Mouse (Mus musculus) hindbrain, embryonic 14.5 days (tissue): ENCODE data around the gene Taldo1. TPM values are rescaled to one million over a fixed set of nuclear protein-coding genes. Genes with fewer than 3 reads are reported as not detected.

ENCODE experiments used
- polyA plus RNA-seq: library from polyadenylated mRNA; unstranded; fragments of >200 nt; fragmentation: Nextera tagmentation; extraction: Ambion mirVana; gene quantifications from 2 replicates; pipeline ENCODE4 v1.2.1, GENCODE M21; 2014

The Taldo1 gene
- polyA plus RNA-seq, 1 experiment from 2014 or later: 271 TPM

Other genes with a start within 250 kb of the Taldo1 start
- gene Rnh1, start 219.3 kb upstream of the Taldo1 start, polyA plus RNA-seq: 53.5 and 56.1 TPM in 2 replicates
- gene Hras, start 198.2 kb upstream of the Taldo1 start, polyA plus RNA-seq: 168 and 187 TPM in 2 replicates
- 6.6 and 7.6 TPM in 2 replicates for gene Lrrc56, start 198.0 kb upstream of the Taldo1 start, polyA plus RNA-seq
- gene Lmntd2, start 178.1 kb upstream of the Taldo1 start, polyA plus RNA-seq: 0.20 and 0.66 TPM in 2 replicates
- 20.2 and 23.5 TPM in 2 replicates for gene Rassf7, start 176.3 kb upstream of the Taldo1 start, polyA plus RNA-seq
- gene Phrf1, start 163.4 kb upstream of the Taldo1 start, polyA plus RNA-seq: 61.8 and 63.5 TPM in 2 replicates
- 1.4 and 1.6 TPM in 2 replicates for gene Irf7, start 125.7 kb upstream of the Taldo1 start, polyA plus RNA-seq
- not detected in 2 replicates for gene Cdhr5, start 115.4 kb upstream of the Taldo1 start, polyA plus RNA-seq
- 3.2 and 4.1 TPM in 2 replicates for gene Sct, start 113.1 kb upstream of the Taldo1 start, polyA plus RNA-seq
- gene Drd4, start 100.2 kb upstream of the Taldo1 start, polyA plus RNA-seq: 0.65 and 0.88 TPM in 2 replicates
- gene Deaf1, start 64.5 kb upstream of the Taldo1 start, polyA plus RNA-seq: 187 TPM in 2 replicates
- gene Tmem80, start 64.5 kb upstream of the Taldo1 start, polyA plus RNA-seq: 24.7 and 32.6 TPM in 2 replicates
- 0.98 and 1.2 TPM in 2 replicates for gene Eps8l2, start 53.3 kb upstream of the Taldo1 start, polyA plus RNA-seq
- gene Gatd1, start 21.9 kb downstream of the Taldo1 start, polyA plus RNA-seq: 36.9 and 43.4 TPM in 2 replicates
- 46.9 and 50.3 TPM in 2 replicates for gene Cend1, start 37.3 kb downstream of the Taldo1 start, polyA plus RNA-seq
- gene Slc25a22, start 45.7 kb downstream of the Taldo1 start, polyA plus RNA-seq: 73.0 and 81.4 TPM in 2 replicates
- 3.1 and 4.2 TPM in 2 replicates for gene Pidd1, start 51.8 kb downstream of the Taldo1 start, polyA plus RNA-seq
- 669 and 782 TPM in 2 replicates for gene Rplp2, start 55.2 kb downstream of the Taldo1 start, polyA plus RNA-seq
- gene Pnpla2, start 63.0 kb downstream of the Taldo1 start, polyA plus RNA-seq: 15.3 and 18.4 TPM in 2 replicates
- 3.7 and 8.1 TPM in 2 replicates for gene Cracr2b, start 68.9 kb downstream of the Taldo1 start, polyA plus RNA-seq
- gene Cd151, start 75.2 kb downstream of the Taldo1 start, polyA plus RNA-seq: 47.0 and 50.4 TPM in 2 replicates
- gene Polr2l, start 82.9 kb downstream of the Taldo1 start, polyA plus RNA-seq: 81.9 and 93.0 TPM in 2 replicates
- gene Tspan4, start 83.0 kb downstream of the Taldo1 start, polyA plus RNA-seq: 61.0 and 62.2 TPM in 2 replicates
- gene Chid1, start 147.7 kb downstream of the Taldo1 start, polyA plus RNA-seq: 45.5 and 47.8 TPM in 2 replicates
- gene Ap2a2, start 170.0 kb downstream of the Taldo1 start, polyA plus RNA-seq: 104 TPM in 2 replicates